Mouse (Mus musculus) brain, embryonic 14.5 days (tissue): Measurements from ENCODE around the gene Stat5b.

Experiments
- CTCF ChIP-seq: fragments of 200-500 bp; IDR thresholded peaks from 2 replicates; pipeline ENCODE4 v1.5.1; 2012; ENCODE audit warnings: inconsistent platforms, mild to moderate bottlenecking, moderate library complexity, borderline replicate concordance; ENCODE audit not compliant: insufficient read depth, insufficient read length; ENCODE audit errors: extremely low read depth
- POLR2A ChIP-seq: fragments of 200-500 bp; IDR thresholded peaks from 2 replicates; pipeline ENCODE4 v1.6.1; 2012; ENCODE audit warnings: mild to moderate bottlenecking, inconsistent platforms, borderline replicate concordance; ENCODE audit not compliant: poor library complexity, insufficient read depth, insufficient read length, severe bottlenecking; ENCODE audit errors: extremely low read depth

DNA sequence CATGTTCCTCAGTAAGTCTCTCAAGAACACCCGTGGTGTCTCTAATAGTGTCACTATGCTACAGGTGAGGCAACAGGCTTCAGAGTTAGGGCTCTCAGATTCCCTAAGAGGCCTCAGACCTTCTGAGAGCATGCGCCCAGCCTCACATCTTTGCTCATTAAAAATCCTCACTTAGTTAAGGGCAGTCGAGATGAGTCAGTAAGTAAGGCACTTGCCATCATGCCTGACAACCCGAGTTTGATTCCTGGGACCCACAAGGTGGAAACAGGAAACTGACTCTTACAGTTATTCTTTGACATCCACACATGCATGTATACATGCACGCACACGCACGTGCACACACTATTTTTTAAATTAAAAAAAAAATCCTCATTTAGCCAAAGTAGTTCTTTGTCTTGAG, 26.0 kb downstream of the Stat5b start:
- TF ChIP-seq POLR2A (no peak), CTCF (no peak)
